Mouse (Mus musculus): ENCODE measurements around the gene Cfap44.

DNA sequence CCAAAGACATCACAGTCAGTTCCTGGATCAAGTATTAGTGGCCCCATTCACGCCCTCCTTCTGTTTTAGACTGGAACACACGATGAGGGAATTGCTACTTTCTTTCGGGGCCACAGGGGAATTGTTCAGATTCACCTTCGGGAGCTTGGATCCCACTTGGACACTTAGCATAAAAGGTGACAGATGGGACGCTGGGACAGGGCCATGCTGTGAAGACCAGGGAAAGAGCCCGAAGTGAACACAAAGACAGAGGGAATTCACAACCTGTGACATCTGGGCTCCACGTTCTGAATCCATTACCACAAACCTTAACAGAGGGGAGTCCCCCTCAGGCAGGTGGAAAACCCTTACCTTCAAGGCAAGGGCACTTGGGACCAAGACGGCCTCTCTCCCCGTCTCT is 135.6 kb downstream of the Cfap44 start:
- TF ChIP-seq CTCF (IDR thresholded peaks at IDR 0.05): no peak
- no peak for TF ChIP-seq EP300 (IDR thresholded peaks at IDR 0.05; ENCODE audit: insufficient read depth, low read depth, low read length)

Measured in heart, adult 2 months (tissue).